Mouse (Mus musculus) stomach, postnatal 0 days (tissue): ENCODE measurements around the gene Mastl. TPM values are rescaled to one million over a fixed set of nuclear protein-coding genes. Genes with fewer than 3 reads are reported as not detected.

ENCODE experiments used
- ATAC-seq: fragments of 200-750 bp; cut with Nextera tagmentation; 2 replicates; pipeline ENCODE4 v1.8.0; 2017; ENCODE audit not compliant: low FRiP score, low TSS enrichment
- DNase-seq: peaks from one replicate; pipeline ENCODE4 v3.0.0-alpha.2; 2016; ENCODE audit warnings: low spot score
- H3K27ac ChIP-seq: fragments of 300-500 bp; sonication (generic); replicated peaks from 2 replicates; pipeline ENCODE4 v1.5.1; 2014; ENCODE audit warnings: mild to moderate bottlenecking, control low read depth
- H3K27me3 ChIP-seq: fragments of 300-500 bp; sonication (generic); 2 replicates; pipeline ENCODE4 v1.6.1; 2014; ENCODE audit warnings: low read length; ENCODE audit not compliant: control insufficient read depth, insufficient read depth
- H3K36me3 ChIP-seq: fragments of 300-500 bp; sonication (generic); 2 replicates; pipeline ENCODE4 v1.6.1; 2014; ENCODE audit warnings: low read length, mixed read lengths; ENCODE audit not compliant: control insufficient read depth, insufficient read depth
- H3K4me1 ChIP-seq: fragments of 300-500 bp; sonication (generic); replicated peaks from 2 replicates; pipeline ENCODE4 v1.6.1; 2014; ENCODE audit warnings: antibody characterized with exemption; ENCODE audit not compliant: control insufficient read depth, insufficient read depth
- H3K4me2 ChIP-seq: fragments of 300-500 bp; sonication (generic); replicated peaks from 2 replicates; pipeline ENCODE4 v1.6.1; 2014; ENCODE audit warnings: low read depth, mild to moderate bottlenecking, control low read depth, moderate library complexity
- H3K4me3 ChIP-seq: fragments of 300-500 bp; sonication (generic); 2 replicates; pipeline ENCODE4 v1.5.1; 2014; ENCODE audit warnings: low read depth, low read length, control low read depth
- H3K9ac ChIP-seq: fragments of 300-500 bp; sonication (generic); 2 replicates; pipeline ENCODE4 v1.6.1; 2014; ENCODE audit warnings: mild to moderate bottlenecking, low read length, control low read depth, mixed read lengths
- H3K9me3 ChIP-seq: fragments of 300-500 bp; sonication (generic); 2 replicates; pipeline ENCODE4 v1.6.1; 2016; ENCODE audit warnings: low read length; ENCODE audit not compliant: control insufficient read depth
- CTCF ChIP-seq: IDR thresholded peaks from 2 replicates; pipeline ENCODE4 v1.5.1; 2016; ENCODE audit warnings: antibody characterized with exemption, low read depth, mild to moderate bottlenecking, moderate library complexity
- EP300 ChIP-seq: optimal IDR thresholded peaks from 2 replicates; pipeline ENCODE3; 2016; ENCODE audit warnings: antibody characterized with exemption
- WGBS: fragments of 180-500 bp; shearing (Covaris S2); extraction: QIAGEN DNeasy Blood & Tissue Kit; methylation state at CpG from one replicate; pipeline ENCODE4 v1.1.7; 2014; 5-methylcytosine and 5-hydroxymethylcytosine counted together
- polyA plus RNA-seq: library from polyadenylated mRNA; unstranded; fragments of >200 nt; fragmentation: Nextera tagmentation; extraction: Ambion mirVana; gene quantifications from 2 replicates; pipeline ENCODE4 v1.2.1, GENCODE M21; 2015

Mastl gene
- 2.3 and 3.0 TPM in 2 replicates for polyA plus RNA-seq

DNA sequence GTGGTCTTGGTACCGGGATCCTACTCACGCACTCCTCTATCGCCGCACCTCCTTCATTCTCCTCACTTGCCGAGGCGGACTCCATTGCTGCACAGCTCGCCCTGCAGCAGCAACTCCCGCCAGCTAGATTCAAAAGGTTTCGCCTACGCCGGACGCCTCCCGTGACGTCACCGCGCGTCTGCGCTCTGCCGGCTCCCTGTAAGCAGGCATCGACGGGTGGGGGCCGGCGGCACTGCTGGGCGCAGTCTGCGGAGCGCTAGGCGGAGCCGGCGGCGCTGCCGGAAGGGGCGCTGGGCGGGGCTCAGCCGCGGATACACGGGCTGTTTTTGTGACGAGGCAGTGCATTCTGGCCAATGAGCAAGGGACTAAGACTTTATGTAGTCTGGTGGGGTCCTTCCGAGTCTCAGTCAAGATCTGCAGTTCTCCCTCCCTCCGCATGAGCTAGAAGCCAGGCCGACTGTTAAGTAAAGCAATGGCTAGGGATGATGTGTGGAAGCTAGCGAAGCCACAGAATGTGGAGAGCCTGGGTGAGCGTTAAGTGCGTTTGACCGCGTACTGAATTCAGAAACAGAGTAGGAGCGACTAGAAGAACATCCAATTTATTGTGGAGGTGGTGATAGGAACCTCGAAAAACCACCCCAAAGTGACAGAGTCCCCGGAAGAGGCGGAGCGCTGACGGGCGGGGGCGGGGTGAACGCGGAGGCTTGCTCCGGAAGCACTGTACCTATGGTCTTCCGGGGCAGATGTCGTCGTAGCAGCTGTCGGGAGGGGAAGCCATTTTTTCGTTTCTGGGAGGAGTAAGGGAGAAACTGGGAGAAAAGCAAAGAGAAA lies at the start of gene Mastl, which contains the start of gene Yme1l1:
Gene Mastl (minus strand): TSS at position 248 of the 831 bp plus-strand sequence.
Gene Yme1l1 (plus strand): TSS at position 593 of the 831 bp plus-strand sequence.
- 1% methylated on average over 61 of the region's 61 CpGs for WGBS

DNA sequence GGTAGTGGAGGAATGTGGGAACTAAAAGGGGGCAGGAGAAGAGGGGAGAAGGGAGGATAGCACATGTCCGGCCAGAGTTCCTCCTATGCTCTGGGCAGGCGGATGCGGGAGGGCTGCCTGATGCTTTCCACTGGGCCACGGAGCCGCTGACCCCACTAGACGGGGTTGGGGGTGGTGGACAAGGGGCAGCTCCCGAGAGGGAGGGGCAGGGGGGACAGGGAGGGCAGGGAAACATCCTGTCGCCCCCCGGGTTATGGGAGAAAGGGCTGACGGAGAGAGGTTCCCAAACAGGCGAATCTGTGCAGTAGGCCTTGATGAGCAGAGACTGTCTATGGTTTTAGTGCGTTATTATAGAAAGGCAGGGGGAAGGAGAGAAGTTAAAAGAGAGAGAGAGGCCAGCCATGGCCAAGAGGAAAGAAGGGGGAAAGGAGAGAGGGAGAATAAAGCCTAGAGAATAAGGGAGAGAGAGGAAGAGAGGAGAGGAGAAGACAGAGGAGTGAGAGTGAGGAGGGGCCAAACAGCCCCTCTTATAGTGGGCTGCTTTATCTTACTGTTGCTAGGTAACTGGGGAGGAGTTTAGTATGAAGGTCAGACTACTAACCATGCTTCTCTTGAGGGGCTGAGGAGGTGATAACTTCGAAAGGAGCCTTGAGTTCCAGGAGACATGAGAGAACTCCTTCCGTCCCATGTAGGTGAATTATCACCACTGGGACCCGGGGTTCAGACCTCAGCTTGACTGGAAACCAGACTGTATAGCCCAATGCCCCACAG lies 47.3 kb upstream of the Mastl start:
- no peak for DNase-seq
- no peak overlapping the region for H3K27ac ChIP-seq
- H3K36me3 ChIP-seq: peaks cover 15% of the 10 kb centered on the region
- H3K9me3 ChIP-seq: no peaks in the 10 kb centered on the region
- H3K9ac ChIP-seq: no peak overlapping the region
- H3K27me3 ChIP-seq: no peaks in the 10 kb centered on the region
- no peaks in the 10 kb centered on the region for H3K4me1 ChIP-seq
- TF ChIP-seq CTCF: no peak
- TF ChIP-seq EP300: no peak
- 56% methylated on average over 15 of the region's 15 CpGs for WGBS
- H3K4me3 ChIP-seq: no peak overlapping the region
- H3K4me2 ChIP-seq: no peak overlapping the region
- ATAC-seq: no peak

More for the DNA sequence above, at the start of gene Mastl, which contains the start of gene Yme1l1:
- TF ChIP-seq EP300 (peak; percentile 76), CTCF (peak; percentile 47)
- Histone ChIP-seq H3K27ac (peak within 1 kb of the TSS; percentile 100), H3K4me3 (peak within 1 kb of the TSS; percentile 75), H3K27me3 (no peaks in the 10 kb centered on the region), H3K9ac (peak within 1 kb of the TSS; percentile 81), H3K4me1 (peaks cover 3% of the 10 kb centered on the region; the same call in 1 of the 2 replicates), H3K36me3 (no peaks in the 10 kb centered on the region), H3K9me3 (no peaks in the 10 kb centered on the region), H3K4me2 (peak within 1 kb of the TSS; percentile 88)
- peak; percentile 99 for ATAC-seq
- DNase-seq: peak; percentile 98

DNA sequence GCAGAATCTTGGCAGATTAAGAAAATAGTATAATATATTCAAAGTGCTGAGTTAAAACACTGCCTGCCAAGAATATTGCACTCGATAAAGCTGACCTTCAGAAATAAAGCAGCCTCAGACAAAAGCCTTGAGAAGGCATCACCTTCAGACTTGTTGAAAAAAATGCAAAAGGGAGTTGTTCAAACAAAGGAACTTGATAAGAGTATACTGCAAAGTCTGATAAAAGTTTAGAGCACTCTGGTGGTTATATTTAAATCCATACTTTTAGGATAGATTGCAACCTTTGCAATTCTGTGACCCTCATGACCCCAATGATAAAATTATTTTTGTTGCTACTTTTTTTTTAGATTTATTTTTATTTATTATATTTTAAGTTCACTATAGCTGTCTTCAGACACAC lies 45.2 kb upstream of the Mastl start:
- WGBS: 49% methylated on average over 1 of the region's 1 CpGs
- Histone ChIP-seq H3K27me3 (no peaks in the 10 kb centered on the region), H3K9me3 (no peaks in the 10 kb centered on the region), H3K4me2 (no peak overlapping the region), H3K36me3 (peaks cover 15% of the 10 kb centered on the region), H3K4me1 (no peaks in the 10 kb centered on the region), H3K4me3 (no peak overlapping the region), H3K9ac (no peak overlapping the region), H3K27ac (no peak overlapping the region)
- TF ChIP-seq CTCF (no peak), EP300 (no peak)
- no peak for ATAC-seq
- DNase-seq: no peak

DNA sequence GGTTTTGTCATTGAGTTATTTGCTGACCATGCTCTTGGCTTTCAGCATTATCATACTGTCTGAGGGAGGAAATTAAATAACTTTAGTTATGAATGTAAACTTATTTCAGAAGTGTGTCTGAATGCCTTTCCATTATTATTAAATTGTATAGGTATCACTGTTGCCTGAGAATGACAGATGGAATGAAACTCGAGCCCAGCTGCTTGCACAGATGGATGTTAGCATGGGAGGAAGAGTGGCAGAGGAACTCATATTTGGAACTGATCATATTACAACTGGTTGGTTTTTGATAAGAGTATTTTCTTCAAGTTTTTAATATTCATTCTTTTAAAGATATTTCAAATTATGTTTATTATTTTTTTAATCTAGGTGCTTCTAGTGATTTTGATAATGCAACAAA lies 38.5 kb upstream of the Mastl start:
- H3K4me2 ChIP-seq: no peak overlapping the region
- H3K4me1 ChIP-seq: no peaks in the 10 kb centered on the region
- no peak overlapping the region for H3K4me3 ChIP-seq
- H3K9me3 ChIP-seq: no peaks in the 10 kb centered on the region
- no peak for ATAC-seq
- H3K36me3 ChIP-seq: peaks cover 22% of the 10 kb centered on the region
- no peak for DNase-seq
- no peaks in the 10 kb centered on the region for H3K27me3 ChIP-seq
- H3K9ac ChIP-seq: no peak overlapping the region
- WGBS: 83% methylated on average over 1 of the region's 1 CpGs
- TF ChIP-seq EP300 (no peak), CTCF (no peak)
- no peak overlapping the region for H3K27ac ChIP-seq

DNA sequence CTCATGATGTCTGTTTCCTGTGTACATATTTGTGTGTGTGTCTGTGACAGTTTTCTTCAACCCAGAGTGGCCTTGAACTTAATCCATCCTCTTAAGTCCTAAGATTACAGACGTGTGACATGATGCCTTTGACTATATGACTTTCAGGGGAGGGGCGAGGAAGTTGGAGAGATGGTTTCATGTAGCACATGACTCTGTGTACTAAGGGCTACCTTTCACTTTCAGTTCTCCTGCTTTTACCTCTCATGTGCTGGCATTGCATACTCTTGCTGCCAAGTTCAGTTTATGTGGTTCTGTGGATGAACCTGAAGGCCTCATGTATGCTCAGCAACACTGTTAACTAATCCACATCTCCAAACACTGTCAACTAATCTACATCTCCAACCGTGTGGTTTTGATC lies 16.5 kb upstream of the Mastl start:
- no peak overlapping the region for H3K27ac ChIP-seq
- TF ChIP-seq EP300 (no peak), CTCF (no peak)
- no peaks in the 10 kb centered on the region for H3K9me3 ChIP-seq
- 75% methylated on average over 3 of the region's 3 CpGs for WGBS
- DNase-seq (no peak), ATAC-seq (no peak)
- no peak overlapping the region for H3K9ac ChIP-seq
- H3K4me1 ChIP-seq: no peaks in the 10 kb centered on the region
- no peak overlapping the region for H3K4me3 ChIP-seq
- H3K36me3 ChIP-seq: peaks cover 23% of the 10 kb centered on the region
- no peak overlapping the region for H3K4me2 ChIP-seq
- H3K27me3 ChIP-seq: no peaks in the 10 kb centered on the region
